Comparison of ENCODE assay signal across 8 mouse cellular contexts in the genomic region with DNA sequence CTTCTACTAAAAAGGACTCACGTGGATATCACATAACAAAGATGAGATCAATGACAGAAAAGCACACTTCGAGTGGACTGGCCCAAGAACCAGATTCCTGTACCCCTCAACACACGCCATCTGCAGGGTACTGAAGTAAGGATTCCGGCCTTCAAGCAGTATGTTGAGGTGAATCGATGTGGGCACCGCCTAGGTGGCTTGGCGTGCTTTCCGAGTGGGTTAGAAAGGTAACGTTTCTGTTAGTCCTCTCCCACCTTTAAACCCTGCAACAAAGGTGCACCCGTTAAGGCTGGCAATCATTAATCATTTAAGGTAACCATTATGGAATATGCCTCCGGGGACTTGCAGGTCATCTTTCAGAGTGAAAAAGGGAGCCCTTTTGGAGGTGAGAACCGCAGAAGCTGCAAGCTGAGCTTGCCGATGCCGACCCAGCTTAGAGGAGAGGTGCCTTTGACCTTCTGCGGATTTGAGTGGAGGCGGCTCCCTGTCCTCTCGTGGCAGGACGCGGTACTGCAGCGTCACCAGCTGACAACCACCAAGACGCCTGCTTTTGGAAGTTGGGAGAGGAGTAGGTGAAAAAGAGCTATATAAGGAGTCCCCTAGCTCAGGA. TPM values are rescaled to one million over a fixed set of nuclear protein-coding genes. Genes with fewer than 3 reads are reported as not detected.
A peak's percentile ranks its signal among the peaks of the same experiment; 100 is the strongest.
DNase-seq lines count a peak whose midpoint lies in the region; ATAC-seq and TF ChIP-seq lines count a peak whose summit lies in the region.

No protein-coding gene starts in this region.

- H3K27me3 ChIP-seq in C2C12 (ENCODE audit: control insufficient read depth, insufficient read depth, insufficient read length) = no peaks in the 10 kb centered on the region

- H3K36me3 ChIP-seq in C2C12 (ENCODE audit: control insufficient read depth, insufficient read depth) = no peaks in the 10 kb centered on the region

- no peak overlapping the region for H3ac ChIP-seq in C2C12 (ENCODE audit: control insufficient read depth, insufficient read length, low read depth)

- peaks cover 13% of the 10 kb centered on the region for H3K4me1 ChIP-seq in bone marrow macrophage, adult 2 months (ENCODE audit: control insufficient read depth, insufficient read depth, low read length)
- no peaks in the 10 kb centered on the region for H3K4me1 ChIP-seq in embryonic fibroblast, embryonic 13.5 days (ENCODE audit: control insufficient read depth, insufficient read depth, low read length)

- peaks cover 5% of the 10 kb centered on the region for H3K79me3 ChIP-seq in C2C12 (ENCODE audit: low read depth)

- DNase-seq in heart, adult 9 months (ENCODE audit: low spot score in 2 of 2) = peak; percentile 65 to 81
- DNase-seq in kidney, adult 9 months = peak; percentile 91
- peak; percentile 86 for DNase-seq in liver
- DNase-seq in spleen, postnatal 36 days (ENCODE audit: low spot score in 2 of 2) = peak; percentile 74 to 76

- TF ChIP-seq CTCF in C2C12 (IDR thresholded peaks at IDR 0.05; ENCODE audit: control insufficient read depth, insufficient read depth, insufficient read length) = peak; percentile 68
- peak; percentile 59 for TF ChIP-seq CTCF in bone marrow macrophage, adult 2 months (IDR thresholded peaks at IDR 0.05; ENCODE audit: low read depth, low read length)
- peak; percentile 78 for TF ChIP-seq CTCF in embryonic fibroblast, embryonic 13.5 days (IDR thresholded peaks at IDR 0.05; ENCODE audit: borderline replicate concordance, insufficient read depth, low read length)

- ATAC-seq in monocyte, adult 5-6 weeks (replicated peaks; ENCODE audit: insufficient number of reproducible peaks, low FRiP score, low TSS enrichment, poor library complexity, severe bottlenecking) = peak; percentile 60

- no peak overlapping the region for H3K4me3 ChIP-seq in C2C12 (ENCODE audit: insufficient read depth, poor library complexity, severe bottlenecking)
- H3K4me3 ChIP-seq in bone marrow macrophage, adult 2 months (ENCODE audit: insufficient read depth, low read length) = no peak overlapping the region
- no peak overlapping the region for H3K4me3 ChIP-seq in embryonic fibroblast, embryonic 13.5 days (ENCODE audit: insufficient read depth, low read length)

- H3K79me2 ChIP-seq in C2C12 (ENCODE audit: control insufficient read depth, insufficient read depth) = peaks cover 31% of the 10 kb centered on the region

- no peak for TF ChIP-seq POLR2A in bone marrow macrophage, adult 2 months (IDR thresholded peaks at IDR 0.05; ENCODE audit: borderline replicate concordance, low read depth, low read length)
- TF ChIP-seq POLR2A in embryonic fibroblast, embryonic 13.5 days (IDR thresholded peaks at IDR 0.05; ENCODE audit: low read depth, low read length) = no peak

- no peak overlapping the region for H3K27ac ChIP-seq in bone marrow macrophage, adult 2 months (ENCODE audit: insufficient read depth, low read depth, low read length)
- no peak overlapping the region for H3K27ac ChIP-seq in embryonic fibroblast, embryonic 13.5 days (ENCODE audit: insufficient read depth, low read length)

TF ChIP-seq in C2C12, 6 proteins besides CTCF, POLR2A, EP300 and RAD21:
- TF ChIP-seq MAX (IDR thresholded peaks at IDR 0.05) (no peak), FOSL1 (IDR thresholded peaks at IDR 0.05; ENCODE audit: insufficient read depth, low read length, poor library complexity, severe bottlenecking) (no peak), MYOD1 (IDR thresholded peaks at IDR 0.05; ENCODE audit: control insufficient read depth, insufficient read length, low read depth) (no peak)

RNA-seq across cellular contexts. Expression of a gene that starts 1.6 kb away (rescaled TPM):
- polyA plus RNA-seq in C2C12 (2012; fragmentation: generic; extraction: Trizol) = 3.3 TPM
- polyA plus RNA-seq in bone marrow macrophage, adult 2 months (2012; ENCODE audit: insufficient read depth, insufficient read length, missing spikeins) = 4.3 and 6.9 TPM in 2 replicates
- 16.9 and 21.0 TPM in 2 replicates for polyA plus RNA-seq in embryonic fibroblast, embryonic 13.5 days (2011; ENCODE audit: insufficient read length, low read depth, missing spikeins)
- total RNA-seq in monocyte, adult 5-6 weeks (2017) = 234 to 312 TPM (median 310 TPM) in 3 replicates

RNA-seq across cellular contexts. Expression of a gene that starts 35.9 kb away (rescaled TPM):
- polyA plus RNA-seq in C2C12 (2012; fragmentation: generic; extraction: Trizol) = 0.74 TPM
- polyA plus RNA-seq in bone marrow macrophage, adult 2 months (2012; ENCODE audit: insufficient read depth, insufficient read length, missing spikeins) = 14.0 and 14.2 TPM in 2 replicates
- polyA plus RNA-seq in embryonic fibroblast, embryonic 13.5 days (2011; ENCODE audit: insufficient read length, low read depth, missing spikeins) = 4.9 and 5.3 TPM in 2 replicates
- total RNA-seq in monocyte, adult 5-6 weeks (2017) = 25.9 to 36.8 TPM (median 29.9 TPM) in 3 replicates
